Mouse (Mus musculus) embryo, embryonic 11.5 days (tissue): ENCODE measurements around the gene Fam160b1.

Source experiments
- DNase-seq: peaks from one replicate; pipeline ENCODE4 v3.0.0-alpha.2; 2012; ENCODE audit warnings: low read depth, low spot score

Fam160b1 gene

GRCm38 (mm10) chr19:57366626-57367025 is 6.1 kb downstream of the Fam160b1 start:
- no peak for DNase-seq

DNA sequence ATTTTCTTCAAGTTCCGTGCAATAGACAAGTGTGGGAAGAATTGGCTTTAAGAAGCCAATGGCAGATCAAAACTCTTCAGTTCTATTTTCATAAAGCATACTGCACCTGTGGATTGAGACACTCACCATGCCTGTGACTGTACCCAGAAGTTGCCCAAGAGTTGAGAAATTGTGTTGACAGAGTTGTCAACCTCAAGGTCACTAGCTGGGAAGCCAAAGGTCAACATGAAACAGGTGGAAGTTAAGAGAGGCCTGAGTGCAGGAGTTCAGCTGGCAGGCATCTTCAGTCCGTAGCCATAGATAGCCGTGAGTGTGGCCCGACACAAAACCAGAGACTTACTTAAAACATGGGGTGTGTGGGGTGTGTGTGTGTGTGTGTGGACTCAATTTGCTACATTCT is 6.7 kb downstream of the Fam160b1 start:
- DNase-seq, result no peak

DNA sequence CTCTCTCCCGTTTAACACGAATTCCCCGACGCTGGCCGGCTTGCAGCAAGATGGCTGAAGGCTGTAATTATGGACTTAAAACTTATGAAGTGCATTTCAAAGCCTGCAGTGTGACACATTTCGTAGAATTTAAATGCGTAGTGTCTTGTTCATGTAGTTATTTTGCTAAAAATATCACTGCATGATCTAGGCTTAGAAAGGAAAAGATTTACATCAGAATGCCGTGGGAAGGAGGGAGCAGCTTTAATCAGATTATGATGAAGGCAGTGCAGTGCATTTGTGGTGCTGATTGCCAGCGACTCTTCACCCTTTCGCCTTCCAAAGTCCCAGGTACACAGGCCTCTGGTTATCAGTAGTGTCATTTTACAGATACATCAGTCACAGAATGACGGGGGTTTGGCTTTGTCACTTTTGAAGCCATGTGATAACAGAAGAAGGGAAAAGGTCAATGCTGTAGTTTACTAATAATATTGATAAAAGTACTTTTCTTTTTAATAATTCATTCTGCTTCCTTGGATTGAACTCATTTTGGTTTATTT is 7.4 kb downstream of the Fam160b1 start:
- DNase-seq, result no peak

- DNase-seq, result no peak
These were observed 12.9 kb downstream of the Fam160b1 start for GRCm38 (mm10) chr19:57373276-57373811.

- no peak for DNase-seq
These were observed 14.7 kb downstream of the Fam160b1 start for GRCm38 (mm10) chr19:57375161-57375560.

GRCm38 (mm10) chr19:57375746-57376145 is 15.3 kb downstream of the Fam160b1 start:
- no peak for DNase-seq

DNA sequence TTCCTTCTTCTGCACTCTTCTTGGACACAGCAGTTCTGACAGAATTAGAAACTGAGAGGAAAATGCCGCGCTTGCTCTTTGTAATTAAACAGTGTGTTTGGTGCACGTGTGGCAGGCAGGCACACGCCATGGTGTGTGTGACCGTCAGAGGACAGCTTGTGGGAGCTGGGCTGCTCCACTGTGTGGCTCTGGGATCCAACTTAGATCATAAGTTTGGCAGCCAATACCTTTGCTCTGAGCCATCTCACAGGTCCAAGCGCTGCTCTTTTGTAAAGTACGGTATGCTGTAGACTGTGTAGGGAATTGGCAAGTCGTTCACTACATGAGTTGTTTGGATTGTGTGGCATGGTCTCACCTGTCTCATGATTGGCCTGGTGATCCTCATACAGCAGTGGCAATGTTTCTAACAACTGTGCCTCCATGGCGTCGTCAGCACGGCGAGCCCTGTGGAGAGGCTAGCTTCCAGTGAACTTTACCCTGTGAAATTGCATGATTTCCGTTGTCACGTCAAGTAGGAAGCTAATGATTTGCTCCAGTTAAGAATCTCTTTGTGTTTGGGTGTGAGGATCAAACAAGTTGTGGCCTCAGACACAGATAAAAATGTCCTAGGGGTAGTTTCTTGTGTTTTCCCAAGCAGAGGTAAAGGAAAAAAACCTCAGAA is 16.7 kb downstream of the Fam160b1 start:
- DNase-seq, result no peak

DNA sequence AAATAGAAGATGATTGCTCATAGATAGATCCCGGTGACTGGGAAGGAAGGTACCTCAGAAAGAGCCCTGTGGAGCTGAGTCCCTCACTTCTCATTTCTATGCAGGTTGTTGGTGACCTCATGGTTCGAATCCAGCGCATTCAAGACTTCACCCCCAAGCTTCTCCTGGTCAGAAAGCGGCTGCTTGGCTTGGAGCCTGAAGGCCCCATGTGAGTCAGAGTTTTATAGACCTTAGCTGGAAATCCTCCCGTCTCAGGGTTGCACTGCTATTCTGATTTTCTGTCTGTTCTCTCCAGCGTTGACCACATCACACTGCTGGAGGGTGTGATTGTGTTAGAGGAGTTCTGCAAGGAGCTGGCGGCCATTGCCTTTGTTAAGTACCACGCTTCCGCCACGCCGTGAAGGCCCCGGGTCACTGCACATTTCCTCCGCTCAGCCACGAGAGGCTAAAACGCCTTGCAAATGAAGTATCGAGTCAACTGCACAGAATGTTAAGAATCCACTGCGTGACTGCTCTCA is 25.8 kb downstream of the Fam160b1 start:
- no peak for DNase-seq

DNA sequence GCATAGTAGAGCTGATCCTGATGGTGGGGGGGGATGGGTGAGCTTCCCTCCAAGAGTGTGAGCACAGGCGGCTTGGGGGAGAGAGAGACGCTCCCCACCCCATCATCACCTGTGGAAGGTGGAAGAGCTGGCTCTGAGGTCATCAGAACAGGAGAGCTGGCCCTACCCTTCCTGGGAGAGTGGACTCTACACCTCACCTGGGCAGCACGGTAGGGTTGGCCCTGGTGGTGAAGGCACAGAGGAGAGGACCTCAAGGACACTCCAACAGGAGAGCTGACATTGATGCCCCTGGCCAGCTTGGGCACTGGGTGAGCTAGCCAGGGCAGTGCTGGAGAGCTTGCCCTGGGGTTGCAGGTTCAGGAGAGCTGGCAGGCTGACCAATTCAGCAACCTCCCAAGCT is 31.1 kb downstream of the Fam160b1 start:
- DNase-seq, result no peak

DNA sequence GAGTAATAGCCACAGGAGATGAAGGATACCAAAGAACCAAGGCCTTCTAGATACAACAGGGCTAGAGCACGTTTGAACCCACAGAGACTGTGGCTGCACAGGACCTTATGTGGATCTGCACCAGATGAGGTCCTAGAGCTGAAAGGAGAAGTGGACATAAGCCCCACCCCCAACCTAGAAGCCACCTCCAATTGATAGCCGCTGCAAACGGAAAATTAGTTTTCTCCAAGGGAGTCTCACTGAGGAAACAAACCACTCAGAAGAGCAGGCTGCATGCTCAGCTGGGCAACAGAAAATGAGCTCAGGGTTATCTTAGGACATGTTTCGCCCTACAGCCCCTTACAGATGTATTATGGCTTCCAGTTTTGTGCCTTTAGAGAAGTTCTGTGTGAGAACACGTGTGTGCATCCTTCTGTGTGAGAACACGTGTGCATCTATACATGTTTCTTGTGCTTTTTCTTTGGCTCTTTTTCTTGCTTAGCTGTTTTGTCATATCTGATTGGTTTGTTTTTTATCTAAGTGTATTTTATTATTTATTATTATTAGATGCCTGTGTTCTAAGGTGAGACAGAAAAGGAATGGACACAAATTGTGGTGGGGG is 33.0 kb downstream of the Fam160b1 start:
- DNase-seq, result no peak

GRCm38 (mm10) chr19:57396609-57397008 is 36.1 kb downstream of the Fam160b1 start:
- no peak for DNase-seq

DNA sequence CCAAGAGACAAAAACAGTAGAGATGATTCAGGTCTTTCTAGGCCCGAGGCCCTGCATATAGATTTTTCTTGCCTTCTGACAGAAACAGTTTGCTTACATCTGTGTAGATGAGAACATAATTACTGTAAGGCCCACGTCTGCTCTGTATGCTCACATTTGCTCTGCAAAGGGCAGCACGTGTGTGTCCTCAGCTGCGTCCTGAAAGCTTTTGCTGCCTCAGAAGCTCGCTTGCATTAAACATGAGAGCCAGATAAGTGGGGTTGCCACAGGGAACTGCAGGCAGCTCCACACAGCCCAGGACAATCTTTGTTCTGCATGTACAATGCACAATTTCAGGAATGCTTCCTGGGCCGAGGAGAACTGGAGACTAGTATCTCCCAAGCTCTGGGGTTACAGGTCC is 41.9 kb downstream of the Fam160b1 start:
- DNase-seq, result no peak

- peak; percentile 75 for DNase-seq
These were observed 43.4 kb downstream of the Fam160b1 start for GRCm38 (mm10) chr19:57403700-57404501.

GRCm38 (mm10) chr19:57404502-57404848 is 44.0 kb downstream of the Fam160b1 start:
- DNase-seq, result no peak

DNA sequence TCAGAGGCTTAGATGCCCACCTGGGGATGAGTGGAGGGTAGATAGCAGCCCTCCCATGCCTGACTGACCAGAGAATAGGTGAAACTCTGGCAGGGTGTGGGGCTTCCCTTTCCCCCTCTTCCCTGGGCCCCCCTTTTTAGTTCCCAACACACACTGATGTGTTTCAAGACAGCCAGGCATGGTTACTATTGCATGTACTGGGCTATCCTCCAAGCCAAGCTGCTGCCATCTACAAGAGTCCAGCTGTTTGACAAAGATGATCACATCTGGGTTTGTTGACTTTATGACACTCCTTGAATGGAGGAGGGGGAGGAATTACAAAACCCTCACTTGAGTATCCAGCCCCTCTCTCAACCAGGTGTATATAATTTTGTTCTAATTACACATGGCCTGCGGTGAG is 47.5 kb downstream of the Fam160b1 start:
- DNase-seq, result no peak

DNA sequence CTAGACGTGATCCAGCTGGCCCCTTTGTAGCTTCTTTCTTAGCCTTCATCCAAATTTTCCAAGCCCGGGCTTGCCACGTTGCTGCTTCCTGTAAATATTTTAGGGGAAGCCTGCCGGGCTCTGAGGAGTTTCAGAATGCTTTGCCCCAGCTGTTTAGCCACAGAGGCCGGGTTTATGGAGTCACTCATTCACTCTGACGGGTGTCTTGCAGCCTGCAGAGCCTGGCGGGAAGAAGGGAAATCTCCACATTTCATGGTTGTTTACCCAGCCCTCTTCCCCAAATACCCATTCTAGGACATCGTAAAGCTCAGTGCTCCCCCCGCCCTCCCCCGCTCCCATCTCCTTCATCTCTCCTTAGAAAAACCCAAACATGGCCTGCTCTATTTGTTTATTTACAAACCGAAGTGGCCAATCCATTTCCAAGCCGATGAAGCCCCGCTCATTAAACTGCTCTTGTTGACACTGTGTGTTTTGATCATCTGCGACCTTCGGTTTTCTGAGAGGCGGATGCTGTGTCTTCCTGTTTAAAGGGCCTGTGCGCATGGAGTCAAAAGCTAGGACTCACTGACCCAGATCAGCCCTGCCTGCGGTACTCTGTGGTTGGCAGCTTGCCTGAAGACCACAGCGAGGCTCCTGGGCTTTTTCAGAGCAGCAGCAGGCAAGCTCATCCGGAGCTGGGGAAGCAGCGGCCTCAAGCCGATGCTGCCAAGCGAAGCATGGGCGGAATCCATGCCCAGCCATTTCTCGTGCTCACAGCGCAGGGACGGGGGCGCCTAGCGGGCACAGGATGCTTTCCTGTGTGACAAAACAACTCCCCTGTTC is 51.1 kb downstream of the Fam160b1 start:
- DNase-seq, result peak; percentile 31

GRCm38 (mm10) chr19:57413170-57413569 is 52.7 kb downstream of the Fam160b1 start:
- no peak for DNase-seq

DNA sequence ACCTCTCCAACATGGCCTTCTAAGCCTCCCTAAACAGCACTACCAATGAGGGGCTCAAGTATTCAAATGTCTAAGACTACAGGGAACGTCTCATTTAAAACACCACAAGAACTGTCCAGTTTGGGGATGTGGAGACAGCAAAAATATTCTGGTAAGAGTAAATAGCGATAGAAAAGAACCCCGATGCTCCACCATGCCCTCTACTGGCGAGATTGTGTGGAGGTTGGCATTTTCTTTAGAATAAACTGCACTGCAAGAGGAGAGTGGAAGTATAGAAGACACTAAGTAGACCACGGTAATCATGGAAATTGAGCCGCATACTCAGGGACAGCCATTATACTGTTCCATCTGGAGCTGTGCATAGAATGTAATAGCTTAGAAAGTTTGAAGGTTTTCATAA is 53.4 kb downstream of the Fam160b1 start:
- DNase-seq, result no peak

DNA sequence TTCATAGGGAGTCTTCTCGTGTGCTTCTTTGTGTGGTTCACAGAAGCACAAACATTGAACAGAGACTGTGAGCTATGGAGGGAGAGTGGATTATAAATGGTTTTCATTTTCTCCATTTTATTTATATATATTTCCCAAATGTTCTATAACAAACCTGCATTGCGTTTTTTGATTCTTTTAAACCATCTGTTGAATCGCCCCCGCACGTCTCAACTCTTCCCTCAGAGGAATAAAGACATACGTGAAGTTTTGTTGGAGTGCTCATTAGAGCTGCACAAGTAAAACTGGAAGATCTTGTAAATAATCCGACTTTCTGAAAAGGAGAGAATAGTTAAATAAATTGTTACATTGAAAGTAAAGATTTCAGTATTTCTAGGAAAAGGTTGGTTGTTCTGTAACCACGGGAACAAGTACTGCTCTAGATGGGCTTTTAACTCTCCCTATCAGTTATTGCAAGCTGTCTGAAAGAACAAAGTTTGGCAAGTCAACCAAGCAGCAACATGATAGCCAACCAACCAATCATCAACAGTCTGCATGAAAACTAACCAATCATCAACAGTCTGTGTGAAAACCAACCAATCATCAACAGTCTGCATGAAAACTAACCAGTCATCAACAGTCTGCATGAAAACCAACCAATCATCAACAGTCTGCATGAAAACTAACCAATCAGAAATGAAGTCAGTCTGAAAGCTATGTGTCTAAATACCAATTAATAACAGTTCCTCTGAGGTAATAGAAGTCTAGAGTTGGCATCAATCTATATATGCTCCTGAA is 54.7 kb downstream of the Fam160b1 start:
- DNase-seq, result no peak

GRCm38 (mm10) chr19:57417800-57418580 is 57.5 kb downstream of the Fam160b1 start:
- no peak for DNase-seq
